Mouse (Mus musculus) gastrocnemius, adult 2 months (tissue): ENCODE data around the gene Tyms. TPM values are rescaled to one million over a fixed set of nuclear protein-coding genes. Genes with fewer than 3 reads are reported as not detected.

Experiments used
- DNase-seq: peaks from one replicate; pipeline ENCODE4 v3.0.0; 2022
- H3K27ac ChIP-seq: fragments of 200-600 bp; 2 replicates; pipeline ENCODE4 v1.8.1; 2022; ENCODE audit warnings: mild to moderate bottlenecking
- H3K4me3 ChIP-seq: fragments of 200-600 bp; 2 replicates; pipeline ENCODE4 v1.8.1; 2022; ENCODE audit warnings: mild to moderate bottlenecking, moderate library complexity
- CTCF ChIP-seq: fragments of 200-600 bp; IDR thresholded peaks from 2 replicates; pipeline ENCODE4 v1.8.1; 2022; ENCODE audit warnings: antibody characterized with exemption, mild to moderate bottlenecking, moderate library complexity
- intact Hi-C: fragments of 180-260 bp; cut with DNase I; formaldehyde crosslinking; loops from one replicate; pipeline ENCODE4 v1.15.1; 2025
- total RNA-seq, 2 experiments: library from RNA; stranded (reverse); gene quantifications; 2 replicates each; pipeline ENCODE4 v1.2.3; 2021

Gene Tyms
- total RNA-seq, 2 experiments from 2014 or later: 1.7 to 2.0 TPM

GRCm38 (mm10) chr5:30110371-30111060 lies 37.1 kb upstream of the Tyms start:
- DNase-seq: no peak
- no peak for TF ChIP-seq CTCF
- Histone ChIP-seq H3K27ac (no peak overlapping the region), H3K4me3 (peak overlapping the region; percentile 54)
- intact Hi-C loops: loop anchor here (10.0 kb wide), 1 partner anchor 286 kb away; no protein-coding TSS in a partner anchor

GRCm38 (mm10) chr5:30109899-30110298 lies 36.5 kb upstream of the Tyms start:
- intact Hi-C loops: loop anchor here (10.0 kb wide), 1 partner anchor 285 kb away; no protein-coding TSS in a partner anchor
- TF ChIP-seq CTCF: no peak
- no peak overlapping the region for H3K27ac ChIP-seq
- DNase-seq: no peak
- no peak overlapping the region for H3K4me3 ChIP-seq

- TF ChIP-seq CTCF: no peak
- H3K4me3 ChIP-seq: no peak overlapping the region
- DNase-seq: no peak
- intact Hi-C loops: no loop called here
- no peak overlapping the region for H3K27ac ChIP-seq
Observed at GRCm38 (mm10) chr5:30108233-30108632, 34.8 kb upstream of the Tyms start.

GRCm38 (mm10) chr5:30107611-30108041 lies 34.2 kb upstream of the Tyms start:
- no peak for TF ChIP-seq CTCF
- intact Hi-C loops: no loop called here

GRCm38 (mm10) chr5:30107186-30107585 lies 33.8 kb upstream of the Tyms start:
- Histone ChIP-seq H3K27ac (no peak overlapping the region), H3K4me3 (no peak overlapping the region)
- TF ChIP-seq CTCF: no peak
- no peak for DNase-seq
- intact Hi-C loops: no loop called here

More at GRCm38 (mm10) chr5:30107611-30108041, 34.2 kb upstream of the Tyms start:
- Histone ChIP-seq H3K4me3 (no peak overlapping the region), H3K27ac (no peak overlapping the region)
- no peak for DNase-seq

- no peak for DNase-seq
- Histone ChIP-seq H3K27ac (no peak overlapping the region), H3K4me3 (no peak overlapping the region)
- intact Hi-C loops: no loop called here
- no peak for TF ChIP-seq CTCF
Observed at GRCm38 (mm10) chr5:30106756-30107155, 33.3 kb upstream of the Tyms start.

- Histone ChIP-seq H3K4me3 (peak within 1 kb of the TSS; percentile 74), H3K27ac (no peak within 1 kb of the TSS)
- TF ChIP-seq CTCF: no peak
- no peak for DNase-seq
- intact Hi-C loops: no loop called here
Observed at GRCm38 (mm10) chr5:30105668-30106300, 32.4 kb upstream of the Tyms start, which contains the start of gene 3110082J24Rik. Gene 3110082J24Rik, minus strand, starts transcription at chr5:30106086.

- peak within 1 kb of the TSS; percentile 74 for H3K4me3 ChIP-seq
- intact Hi-C loops: no loop called here
- no peak for DNase-seq
- no peak within 1 kb of the TSS for H3K27ac ChIP-seq
- no peak for TF ChIP-seq CTCF
Observed at GRCm38 (mm10) chr5:30104841-30105667, 31.6 kb upstream of the Tyms start, which contains the start of gene Garem2. Gene Garem2, plus strand, starts transcription at chr5:30105161.

- H3K4me3 ChIP-seq: peak overlapping the region; percentile 74; the same call in 1 of the 2 replicates
Observed at GRCm38 (mm10) chr5:30104339-30104738, 30.9 kb upstream of the Tyms start.

GRCm38 (mm10) chr5:30103340-30103739 lies 29.9 kb upstream of the Tyms start:
- intact Hi-C loops: no loop called here
- TF ChIP-seq CTCF: no peak

More at GRCm38 (mm10) chr5:30104339-30104738, 30.9 kb upstream of the Tyms start:
- DNase-seq: peak; percentile 57
- intact Hi-C loops: no loop called here
- peak; percentile 66 for TF ChIP-seq CTCF
- H3K27ac ChIP-seq: no peak overlapping the region

GRCm38 (mm10) chr5:30098260-30098659 lies 24.8 kb upstream of the Tyms start:
- Histone ChIP-seq H3K27ac (no peak overlapping the region), H3K4me3 (no peak overlapping the region)
- no peak for TF ChIP-seq CTCF
- no peak for DNase-seq
- intact Hi-C loops: no loop called here

More at GRCm38 (mm10) chr5:30103340-30103739, 29.9 kb upstream of the Tyms start:
- DNase-seq: no peak
- Histone ChIP-seq H3K27ac (no peak overlapping the region), H3K4me3 (no peak overlapping the region)

- no peak for DNase-seq
- TF ChIP-seq CTCF: no peak
- Histone ChIP-seq H3K27ac (no peak overlapping the region), H3K4me3 (no peak overlapping the region)
- intact Hi-C loops: no loop called here
Observed at GRCm38 (mm10) chr5:30095731-30096130, 22.3 kb upstream of the Tyms start.
